Mouse (Mus musculus) monocyte, adult 5-6 weeks (primary cell): Measurements from ENCODE around the gene Eloa. TPM values are rescaled to one million over a fixed set of nuclear protein-coding genes. Genes with fewer than 3 reads are reported as not detected.

Source experiments
- ATAC-seq: fragments of 153-309, 156-312 bp; replicated peaks from 2 replicates; pipeline ENCODE4 v1.8.0; 2017; ENCODE audit warnings: mild to moderate bottlenecking; ENCODE audit not compliant: low TSS enrichment, insufficient number of reproducible peaks, severe bottlenecking, poor library complexity, low FRiP score
- total RNA-seq: library from RNA; stranded (forward); fragments of 200-1000, 200-491, 200-594 nt; gene quantifications from 3 replicates; pipeline ENCODE4 v1.2.3, GENCODE M21; 2017

Gene Eloa
- total RNA-seq, 1 experiment from 2014 or later: 58.0 TPM

DNA sequence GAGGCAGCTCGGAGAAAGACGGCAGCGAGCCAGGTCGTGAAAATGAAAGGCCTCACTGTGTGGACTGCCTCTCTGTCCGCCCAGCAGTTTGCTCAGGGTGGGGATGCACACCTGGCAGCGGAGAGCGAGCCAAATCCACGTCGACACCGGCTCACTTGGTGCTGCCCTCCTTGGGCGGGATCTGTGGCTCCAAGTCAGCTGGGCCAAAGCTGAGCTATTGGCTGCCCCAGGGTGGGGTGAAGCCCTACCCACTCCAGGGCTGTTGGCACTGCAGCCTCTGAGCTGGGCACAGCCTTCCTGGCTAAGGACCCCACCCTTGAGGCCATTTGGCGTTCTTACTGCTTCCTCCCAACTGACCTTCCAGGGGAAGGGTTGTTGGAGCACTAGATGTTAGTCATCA lies 57.1 kb downstream of the Eloa start:
- ATAC-seq: no peak

DNA sequence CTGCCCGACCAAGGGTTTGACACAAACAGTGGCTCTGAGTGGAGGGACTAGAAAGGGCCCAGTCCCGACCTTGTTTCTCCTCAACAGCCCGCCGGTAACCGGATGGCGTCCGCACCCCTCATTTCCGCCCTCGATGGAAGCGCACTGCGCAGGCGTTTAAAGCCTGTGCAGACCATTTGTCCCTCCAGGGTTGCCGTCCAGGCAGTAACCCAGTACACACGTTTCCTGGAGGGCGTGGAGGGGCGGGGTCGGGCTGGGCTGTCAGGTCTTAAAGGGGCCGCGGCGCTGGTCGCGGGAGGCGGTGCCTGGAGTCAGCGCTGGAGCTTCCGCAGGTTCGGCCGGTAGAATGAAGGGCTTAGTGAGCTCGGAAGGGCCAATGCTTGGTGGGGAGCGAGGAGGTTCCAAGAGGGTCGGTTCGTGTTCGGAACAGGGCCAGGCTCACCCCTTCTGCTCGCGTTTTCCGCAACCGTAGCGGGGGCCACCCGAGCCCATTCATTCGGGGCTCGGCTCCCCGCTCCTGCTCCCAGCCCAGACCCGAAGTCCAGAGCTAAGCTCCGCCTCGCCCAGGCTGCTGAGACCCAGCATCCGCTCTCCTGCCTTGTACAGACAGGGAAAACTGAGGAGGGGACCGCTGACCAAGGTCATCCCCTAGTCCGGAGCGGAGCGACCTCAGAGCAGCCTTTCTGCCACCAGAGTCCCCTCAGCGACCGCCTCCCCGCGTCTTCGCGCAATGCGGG lies 57.9 kb downstream of the Eloa start, which contains the start of gene Gale:
Gene Gale, plus strand, starts transcription at position 271 of the 737 bp plus-strand sequence.
- peak; percentile 77 for ATAC-seq

DNA sequence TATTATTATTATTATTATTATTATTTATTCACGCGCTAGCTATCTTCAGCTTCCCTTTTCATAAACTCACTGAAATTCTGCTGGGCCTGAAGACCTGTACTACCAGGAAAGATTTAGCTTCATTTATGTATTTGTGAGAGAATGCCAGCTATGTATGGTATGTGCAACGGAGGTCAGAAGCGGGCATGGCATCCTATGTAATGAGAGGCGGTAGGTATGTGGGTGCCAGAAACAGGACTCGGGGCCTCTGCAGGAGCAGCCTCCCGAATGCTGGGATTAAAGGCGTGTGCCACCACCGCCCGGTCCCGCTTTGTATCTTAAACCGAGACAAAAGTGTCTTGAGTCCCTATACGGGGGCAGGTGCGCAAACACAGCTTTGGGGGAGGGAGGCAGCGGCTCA lies 58.6 kb downstream of the Eloa start:
- ATAC-seq: no peak

DNA sequence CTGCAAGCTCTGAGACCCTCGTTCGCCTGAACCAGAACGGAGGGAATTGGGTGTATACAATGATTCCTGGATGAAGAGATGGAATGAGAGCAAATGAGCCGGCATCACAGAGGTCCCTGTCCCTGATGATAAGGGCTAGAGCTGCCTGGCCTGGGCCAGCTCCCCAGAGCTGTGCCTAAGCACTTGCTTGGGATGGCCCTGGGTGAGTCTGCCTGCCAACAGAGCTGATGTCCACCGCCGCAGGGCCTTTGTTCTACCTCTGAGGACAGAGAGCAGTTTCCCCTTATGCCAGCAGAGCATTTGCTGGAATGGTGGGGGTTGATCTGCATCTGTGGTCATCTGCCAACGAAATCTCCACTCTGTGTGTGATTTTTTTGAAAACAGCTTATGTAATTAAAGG lies 59.4 kb downstream of the Eloa start:
- no peak for ATAC-seq

DNA sequence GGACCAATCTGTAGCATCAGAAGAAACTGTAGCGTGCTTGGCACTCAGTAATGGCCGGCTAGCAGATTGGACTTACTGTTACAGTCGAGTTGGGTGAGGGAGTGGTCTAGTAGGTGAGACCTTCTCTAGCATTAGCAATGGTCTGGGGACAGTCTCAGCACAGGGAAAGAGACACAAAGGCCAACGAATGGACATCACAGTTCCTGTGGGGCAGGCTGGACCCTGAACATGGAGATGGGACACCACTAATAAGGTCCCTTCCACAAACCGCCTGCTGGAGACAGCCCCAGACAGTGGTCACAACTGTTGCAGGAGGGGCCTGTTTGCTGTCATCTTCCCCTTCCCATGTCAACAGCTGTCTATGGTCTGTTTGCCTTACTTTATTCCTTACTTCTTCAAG lies 59.9 kb downstream of the Eloa start:
- no peak for ATAC-seq

DNA sequence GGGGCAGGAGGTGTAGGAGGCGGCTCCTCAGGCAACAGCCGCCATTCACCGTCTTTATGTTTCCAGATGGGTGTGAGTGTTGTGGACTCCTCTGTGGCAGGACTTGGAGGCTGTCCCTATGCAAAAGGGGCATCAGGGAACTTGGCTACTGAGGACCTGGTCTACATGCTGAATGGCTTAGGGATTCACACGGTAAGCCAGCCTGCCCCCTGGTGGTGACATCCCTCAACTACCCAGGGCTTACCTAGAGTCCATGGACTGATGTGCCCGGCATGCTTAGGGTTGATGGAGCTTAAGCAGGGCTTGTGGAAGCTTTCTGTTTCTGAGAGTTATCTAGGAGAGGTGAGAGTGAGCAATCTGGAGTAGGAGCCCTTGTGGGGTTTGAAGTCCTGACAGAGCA lies 60.8 kb downstream of the Eloa start:
- ATAC-seq: peak; percentile 45

DNA sequence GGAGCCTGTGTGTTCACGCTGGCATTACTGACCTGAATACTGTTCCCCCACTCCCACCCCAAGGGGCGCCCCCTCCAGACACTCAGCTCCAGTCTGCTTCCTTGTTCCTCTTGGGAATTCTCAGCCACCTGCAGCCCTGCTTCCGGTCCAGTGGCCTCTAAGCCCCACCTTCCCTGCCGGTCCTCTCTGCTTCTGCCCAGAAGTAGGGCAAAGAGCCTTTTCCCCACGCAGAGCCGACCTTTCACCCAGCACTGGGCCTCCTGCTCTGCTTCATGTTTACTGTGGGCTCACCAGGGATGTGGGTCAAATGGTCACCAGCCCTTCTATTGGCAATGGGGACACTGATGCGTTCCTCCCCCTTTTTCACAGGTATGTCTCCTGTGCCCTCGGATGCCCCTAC lies 63.2 kb downstream of the Eloa start:
- ATAC-seq: no peak

DNA sequence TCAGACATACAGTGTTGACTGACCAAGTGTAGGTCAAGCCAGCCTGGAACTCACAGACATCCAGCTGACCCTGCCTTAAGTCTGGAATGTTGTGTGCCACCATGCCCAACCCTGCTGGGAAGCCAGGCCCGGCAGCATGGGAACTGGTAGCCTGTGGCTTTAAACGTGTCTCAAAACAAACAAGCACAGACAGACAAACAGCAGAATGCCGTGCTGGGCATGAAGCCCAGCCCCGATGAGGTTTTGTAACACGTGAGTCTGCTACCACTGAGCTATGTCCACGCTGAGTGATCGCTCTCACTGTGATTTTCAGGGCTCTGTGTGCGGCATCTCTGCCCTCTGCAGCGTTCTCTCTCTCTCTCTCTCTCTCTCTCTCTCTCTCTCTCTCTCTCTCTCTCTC lies 65.7 kb downstream of the Eloa start:
- ATAC-seq: no peak

DNA sequence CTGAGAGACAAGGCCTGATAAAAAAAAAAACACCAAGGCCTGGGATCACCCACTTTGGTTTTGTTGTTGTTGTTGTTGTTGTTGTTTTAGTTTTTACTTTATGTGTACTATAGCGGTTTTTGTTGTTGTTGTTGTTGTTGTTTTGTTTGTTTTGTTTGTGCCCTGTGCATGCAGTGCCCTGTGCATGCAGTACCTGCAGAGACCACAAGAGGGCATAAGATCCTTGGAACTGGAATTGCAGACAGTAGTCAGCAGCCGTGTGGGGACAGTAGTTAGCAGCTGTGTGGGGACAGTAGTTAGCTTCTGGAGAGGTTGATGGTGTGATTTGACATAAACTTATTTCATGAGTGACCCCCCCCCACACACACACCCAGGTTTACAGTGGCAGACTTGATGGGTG lies 67.3 kb downstream of the Eloa start:
- ATAC-seq: peak; percentile 70

Other genes with a start within 250 kb of the Eloa start
- gene Srsf10, start 166.0 kb downstream of the Eloa start, total RNA-seq: 233 to 426 TPM (median 303 TPM) in 3 replicates
- 342 to 380 TPM (median 364 TPM) in 3 replicates for gene Pnrc2, start 147.9 kb downstream of the Eloa start, total RNA-seq
- gene Cnr2, start 126.4 kb downstream of the Eloa start, total RNA-seq: 12.0 to 23.7 TPM (median 19.9 TPM) in 3 replicates
- gene Fuca1, start 101.0 kb downstream of the Eloa start, total RNA-seq: 180 to 259 TPM (median 226 TPM) in 3 replicates
- 56.8 to 67.9 TPM (median 60.9 TPM) in 3 replicates for gene Hmgcl, start 75.3 kb downstream of the Eloa start, total RNA-seq
- 1.5 to 3.7 TPM (median 2.7 TPM) in 3 replicates for gene Gale, start 58.0 kb downstream of the Eloa start, total RNA-seq
- gene Lypla2, start 49.1 kb downstream of the Eloa start, total RNA-seq: 28.2 to 39.4 TPM (median 36.0 TPM) in 3 replicates
- gene Pithd1, start 34.5 kb downstream of the Eloa start, total RNA-seq: 33.5 to 49.4 TPM (median 35.4 TPM) in 3 replicates
- 392 to 636 TPM (median 589 TPM) in 3 replicates for gene Rpl11, start 31.7 kb upstream of the Eloa start, total RNA-seq
- gene Id3, start 121.7 kb upstream of the Eloa start, total RNA-seq: 4.9 to 16.7 TPM (median 8.5 TPM) in 3 replicates
- 18.1 to 19.7 TPM (median 18.4 TPM) in 3 replicates for gene E2f2, start 150.6 kb upstream of the Eloa start, total RNA-seq
- gene Asap3, start 184.6 kb upstream of the Eloa start, total RNA-seq: not detected in 3 replicates
- gene Tcea3, start 226.0 kb upstream of the Eloa start, total RNA-seq: 20.6 to 37.7 TPM (median 29.0 TPM) in 3 replicates